Mouse (Mus musculus) brain, adult 2 months (tissue): ENCODE measurements at regions not wholly inside any gene's neighbourhood (a gene's known extent, or its start where the extent isn't known, plus 50 kb on each side); places are given as distances from the start of the nearest gene placed in this dataset.
A peak's percentile ranks its signal among the peaks of the same experiment; 100 is the strongest.

Source experiments
- DNase-seq: peaks from one replicate; pipeline ENCODE4 v3.0.0; 2011; ENCODE audit warnings: low read depth, low spot score

- DNase-seq: peak; percentile 4
Observed at GRCm38 (mm10) chr9:78881307-78881790, 266.0 kb downstream of the Cd109 start.

GRCm38 (mm10) chr9:78903211-78903610 is 287.9 kb downstream of the Cd109 start:
- no peak for DNase-seq

GRCm38 (mm10) chr9:78917336-78917735 is 302.0 kb downstream of the Cd109 start:
- no peak for DNase-seq

GRCm38 (mm10) chr9:78925977-78926593 is 310.7 kb downstream of the Cd109 start:
- no peak for DNase-seq

GRCm38 (mm10) chr9:78941648-78942047 is 326.3 kb downstream of the Cd109 start:
- peak; percentile 78 for DNase-seq

GRCm38 (mm10) chr9:78964813-78965212 is 349.5 kb downstream of the Cd109 start:
- DNase-seq: no peak

- DNase-seq: peak; percentile 62
Observed at GRCm38 (mm10) chr9:78965226-78965950, 350.0 kb downstream of the Cd109 start.

GRCm38 (mm10) chr9:78971731-78972130 is 356.4 kb downstream of the Cd109 start:
- peak; percentile 58 for DNase-seq

GRCm38 (mm10) chr9:78983734-78984133 is 368.4 kb downstream of the Cd109 start:
- peak; percentile 71 for DNase-seq

GRCm38 (mm10) chr9:78985184-78985864 is 370.0 kb downstream of the Cd109 start:
- DNase-seq: no peak

- DNase-seq: no peak
Observed at GRCm38 (mm10) chr9:78991310-78991709, 376.0 kb downstream of the Cd109 start.

GRCm38 (mm10) chr9:79001081-79001480 is 385.7 kb downstream of the Cd109 start:
- peak; percentile 42 for DNase-seq

GRCm38 (mm10) chr9:79001930-79002329 is 386.6 kb downstream of the Cd109 start:
- DNase-seq: no peak

GRCm38 (mm10) chr9:79004296-79004980 is 389.1 kb downstream of the Cd109 start:
- DNase-seq: peak; percentile 97

GRCm38 (mm10) chr9:79022291-79022690 is 406.9 kb downstream of the Cd109 start:
- peak; percentile 78 for DNase-seq

- DNase-seq: no peak
Observed at GRCm38 (mm10) chr9:79028234-79028633, 412.9 kb downstream of the Cd109 start.

- DNase-seq: no peak
Observed at GRCm38 (mm10) chr9:79029456-79029855, 414.1 kb downstream of the Cd109 start.

- DNase-seq: peak; percentile 80
Observed at GRCm38 (mm10) chr9:79035677-79036076, 420.3 kb downstream of the Cd109 start.

- peak; percentile 66 for DNase-seq
Observed at GRCm38 (mm10) chr9:79037054-79037453, 421.7 kb downstream of the Cd109 start.

GRCm38 (mm10) chr9:79038971-79039370 is 423.6 kb downstream of the Cd109 start:
- peak; percentile 84 for DNase-seq

GRCm38 (mm10) chr9:79044344-79044743 is 429.0 kb downstream of the Cd109 start:
- DNase-seq: no peak

- DNase-seq: peak; percentile 52
Observed at GRCm38 (mm10) chr9:79045314-79045713, 430.0 kb downstream of the Cd109 start.
